Mouse (Mus musculus) spleen, postnatal 36 days (tissue): ENCODE data around the gene Trp63.

Experiments
- DNase-seq, 2 experiments: peaks; one replicate each; pipeline ENCODE4 v3.0.0; 2022; ENCODE audit warnings: low spot score in 2 of 2, mixed read lengths in 1 of 2

The Trp63 gene

DNA sequence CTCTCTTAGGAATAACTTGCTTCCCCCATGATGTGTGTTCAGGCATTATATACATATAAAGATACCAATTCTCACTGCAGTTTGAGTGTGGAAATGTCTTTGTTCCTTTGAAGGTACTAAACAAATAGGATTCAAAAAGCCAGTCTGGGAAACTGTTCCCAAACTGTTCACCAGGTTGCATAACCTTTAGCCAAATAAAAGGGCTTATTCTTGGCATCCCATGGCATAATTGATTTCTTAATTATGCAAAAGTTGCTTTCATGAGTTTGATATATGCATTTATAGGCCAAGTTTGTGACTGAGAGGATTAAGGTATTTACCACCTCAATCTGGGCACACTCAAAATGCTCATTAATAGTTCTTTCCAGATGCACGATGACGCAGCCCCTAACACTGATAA, 192.1 kb downstream of the Trp63 start:
- DNase-seq, result no peak

DNA sequence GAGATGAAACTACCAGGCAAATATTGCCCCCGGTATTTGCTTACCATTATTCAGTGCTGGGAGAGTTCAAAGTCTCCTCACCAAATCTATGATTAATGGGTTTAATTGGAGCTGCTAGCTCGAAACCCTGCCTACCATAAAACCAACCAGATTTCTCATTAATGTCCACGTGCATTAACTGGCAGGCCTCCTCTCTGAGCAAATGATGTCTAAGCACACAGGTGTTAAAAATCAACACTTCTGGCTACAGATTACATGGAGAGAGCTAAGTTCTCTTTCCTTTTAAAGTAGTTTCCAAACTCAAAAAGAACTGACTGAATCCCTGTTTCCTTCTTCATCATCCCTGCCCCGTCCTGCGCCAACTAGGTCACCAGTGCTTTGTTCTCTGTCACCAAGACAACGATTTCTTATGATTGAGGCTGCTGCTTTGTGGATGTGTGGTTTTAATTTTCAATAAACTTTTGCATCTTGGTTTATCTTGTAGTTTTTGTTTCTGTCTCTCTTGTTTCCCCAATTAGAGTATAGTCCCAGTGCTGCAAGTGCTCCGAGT, 193.9 kb downstream of the Trp63 start:
- DNase-seq, result no peak

- no peak for DNase-seq
Measured at GRCm38 (mm10) chr16:25878116-25878515, 194.6 kb downstream of the Trp63 start.

GRCm38 (mm10) chr16:25899071-25899470, 215.5 kb downstream of the Trp63 start:
- no peak for DNase-seq

DNA sequence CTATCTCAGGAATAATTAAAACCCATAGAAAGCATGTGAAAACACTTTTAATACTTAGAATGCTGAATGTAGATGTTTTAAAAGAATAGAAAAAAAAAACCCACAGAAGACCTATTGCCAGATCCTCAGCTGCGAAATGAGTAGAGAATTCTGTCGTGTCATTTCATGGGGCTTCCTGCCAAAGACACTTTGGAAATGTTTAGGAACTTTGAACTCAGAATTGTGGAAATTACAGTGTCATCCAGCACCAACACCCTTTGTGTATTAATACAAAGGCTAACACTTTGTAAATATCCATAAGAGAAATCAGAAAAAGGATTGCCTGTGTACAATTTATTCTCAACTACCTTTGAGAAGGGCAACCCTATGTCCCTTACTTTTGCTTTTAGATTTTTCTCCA, 216.1 kb downstream of the Trp63 start:
- DNase-seq, result no peak

DNA sequence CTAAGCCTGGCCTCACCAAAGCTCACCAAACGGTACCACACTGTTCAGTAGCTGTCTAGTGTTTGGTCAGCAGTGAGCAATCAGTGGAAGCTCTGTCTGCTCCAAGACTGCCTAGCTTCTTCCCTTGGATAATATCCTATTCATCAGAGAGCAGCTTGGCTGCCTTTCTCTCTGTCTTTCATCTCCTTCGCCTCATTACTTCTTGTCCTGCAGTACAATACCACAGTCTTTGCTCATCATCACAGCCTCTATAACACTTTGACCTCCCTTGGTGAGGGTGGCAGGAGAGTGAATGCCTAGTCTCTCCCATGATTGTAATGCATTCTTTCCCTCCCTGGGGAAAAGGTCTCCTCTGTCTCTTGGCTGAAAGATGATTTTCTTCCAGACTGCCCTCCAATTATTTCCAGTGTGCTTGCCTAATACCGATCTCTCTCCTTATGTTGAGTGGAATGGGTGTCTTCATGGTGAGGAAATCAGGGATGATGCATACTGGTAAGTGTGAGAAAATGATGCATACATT, 216.9 kb downstream of the Trp63 start:
- no peak for DNase-seq

- DNase-seq, result no peak
Measured at GRCm38 (mm10) chr16:25912185-25912584, 228.6 kb downstream of the Trp63 start.

DNA sequence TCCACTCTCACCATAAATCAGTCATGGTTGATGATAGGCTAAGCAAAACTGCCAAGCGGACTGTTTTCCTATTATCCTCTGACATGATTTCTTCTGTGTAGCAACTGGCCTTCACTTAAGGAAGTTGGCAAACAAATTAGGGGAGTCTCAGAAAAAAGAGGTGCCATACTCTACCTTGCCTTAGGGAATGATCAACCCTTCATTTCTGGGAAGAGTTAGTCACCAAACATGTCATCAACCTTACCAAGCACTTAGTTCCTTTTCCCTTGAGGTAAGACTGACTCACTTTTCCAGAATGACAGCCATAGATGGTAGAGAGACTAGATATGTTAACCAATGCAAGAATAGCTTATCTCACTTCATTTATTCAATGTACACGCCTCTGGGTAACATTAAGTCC, 250.6 kb downstream of the Trp63 start:
- DNase-seq, result no peak
